Mouse (Mus musculus): ENCODE results near the gene Pcsk1n. TPM values are rescaled to one million over a fixed set of nuclear protein-coding genes. Genes with fewer than 3 reads are reported as not detected.
"Not testable (repeated sequence)": the region's sequence is repeated elsewhere in the genome, so short reads cannot be mapped to it uniquely, and the experiment has no call there.

Gene Pcsk1n
- total RNA-seq (2022): 100 to 1,000 TPM; 321 to 373 (median 344) TPM

DNA sequence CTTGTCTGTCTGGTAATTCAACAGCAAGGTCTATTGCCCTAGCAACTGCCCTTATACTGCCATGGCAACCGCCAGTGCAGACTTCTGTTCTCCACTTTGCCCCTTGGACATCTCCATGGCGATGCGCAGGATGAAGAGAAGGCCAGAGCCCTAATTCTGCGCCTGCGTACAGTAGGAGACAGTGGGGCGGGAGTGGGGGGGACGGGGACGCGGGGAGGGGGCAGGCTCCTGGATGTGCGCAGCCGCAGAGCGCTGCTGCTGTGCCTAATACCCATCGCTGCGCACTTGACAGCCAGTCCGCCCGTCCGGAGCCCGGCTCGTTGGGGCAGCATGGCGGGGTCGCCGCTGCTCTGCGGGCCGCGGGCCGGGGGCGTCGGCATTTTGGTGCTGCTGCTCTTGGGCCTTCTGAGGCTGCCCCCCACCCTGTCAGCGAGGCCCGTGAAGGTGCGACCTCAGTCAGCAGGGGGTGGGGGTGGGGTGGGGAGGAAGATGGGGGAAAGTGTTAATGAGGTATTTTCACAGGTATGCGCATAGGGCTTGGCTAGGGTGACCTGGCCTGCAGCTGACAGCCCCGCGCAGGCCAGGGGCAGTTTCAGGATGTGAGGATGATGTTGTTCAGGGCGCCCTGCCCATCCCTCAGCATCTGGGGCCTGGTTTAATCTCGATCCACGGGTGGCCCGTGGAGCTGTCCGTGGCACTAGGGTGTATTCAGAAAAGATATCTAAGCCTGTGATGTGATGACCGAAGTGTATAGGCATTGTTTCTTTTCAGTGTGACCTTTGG, at the start of gene Pcsk1n:
Pcsk1n (plus strand) TSS at position 222 of the 783 bp plus-strand sequence.
- peak; percentile 38 to 57 for DNase-seq (ENCODE audit: low spot score in 2 of 2)

DNA sequence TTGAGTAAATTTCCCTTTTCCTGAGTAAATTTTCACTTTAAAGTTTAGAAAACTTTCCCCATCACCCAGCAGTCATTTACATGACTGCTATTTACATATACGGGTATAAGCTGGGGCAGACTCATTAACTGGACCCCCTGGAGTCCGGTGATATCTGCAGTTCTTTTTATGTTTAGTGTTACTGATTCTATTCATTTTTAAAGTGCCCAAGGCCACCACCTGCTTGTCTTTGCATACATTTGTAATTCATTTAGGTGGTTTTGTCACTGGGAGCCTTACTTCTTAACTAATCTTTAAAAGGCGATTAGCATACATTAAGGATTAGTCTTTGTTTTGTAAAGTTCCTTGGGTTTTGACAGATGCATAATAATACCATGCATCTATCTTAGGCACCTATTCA, 49.8 kb upstream of the Pcsk1n start:
- DNase-seq (ENCODE audit: low spot score in 2 of 2): no peak

DNA sequence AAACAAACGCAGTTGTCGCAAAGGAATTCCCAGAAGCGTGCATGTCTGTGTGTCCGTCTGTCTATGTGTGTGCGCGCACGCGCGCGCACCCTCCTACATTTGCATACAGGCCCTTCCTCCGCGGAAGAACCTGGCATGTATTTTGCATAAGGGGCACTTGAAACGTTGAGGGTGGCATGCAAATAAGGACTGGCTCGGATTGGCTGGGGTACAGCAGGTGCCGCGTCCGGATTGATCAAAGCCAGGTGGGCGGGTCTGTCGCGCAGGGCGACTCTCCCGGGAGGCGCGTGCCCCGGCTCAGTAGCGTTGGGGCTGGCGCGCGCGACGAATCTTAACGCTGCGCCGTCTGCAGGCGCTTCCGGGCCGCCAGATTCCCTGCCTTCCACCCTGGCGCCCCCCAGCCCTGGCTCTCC, 41.6 kb upstream of the Pcsk1n start, which contains the start of gene Pim2:
Pim2 (plus strand) TSS at position 256 of the 413 bp plus-strand sequence.
- DNase-seq (ENCODE audit: low spot score in 2 of 2): peak; percentile 77 to 81

DNA sequence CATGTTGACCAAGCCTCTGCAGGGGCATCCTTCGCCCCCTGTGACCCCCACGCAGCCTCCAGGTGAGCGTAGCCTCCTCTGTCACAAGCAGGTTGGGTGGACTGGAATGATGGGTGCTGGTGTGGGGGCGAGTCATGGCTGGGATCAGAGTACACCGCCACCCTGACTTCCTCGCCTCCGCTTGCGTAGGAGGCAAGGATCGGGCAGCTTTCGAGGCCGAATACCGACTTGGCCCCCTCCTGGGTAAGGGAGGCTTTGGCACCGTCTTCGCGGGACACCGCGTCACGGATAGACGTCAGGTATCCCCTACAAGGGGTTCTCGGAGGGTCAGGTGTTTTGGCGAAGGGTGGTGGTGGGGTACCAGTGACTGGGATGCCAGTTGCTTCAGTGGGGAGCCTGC, 41.1 kb upstream of the Pcsk1n start:
- peak in 1 of 2 experiments; percentile 20 for DNase-seq (ENCODE audit: low spot score in 2 of 2)

DNA sequence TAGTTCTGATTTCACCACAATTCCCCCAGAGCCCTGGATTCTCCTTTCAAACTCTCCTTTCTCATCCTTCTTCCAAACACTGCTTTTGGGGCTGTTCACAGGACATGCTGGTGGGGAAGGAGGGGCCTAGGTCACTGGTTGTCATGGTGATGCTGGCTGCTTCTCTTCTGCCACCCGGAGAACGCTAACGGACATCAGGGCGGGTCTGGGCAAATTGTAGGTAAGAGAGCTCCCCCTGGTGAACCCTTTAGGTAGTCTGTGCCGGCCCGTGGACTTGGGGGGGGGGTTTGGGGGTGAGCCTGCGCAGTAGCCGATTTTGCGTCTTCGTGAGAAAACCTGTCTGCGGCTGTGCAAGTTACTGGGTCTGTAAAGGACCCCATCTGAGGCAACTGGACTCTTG, 39.8 kb upstream of the Pcsk1n start:
- DNase-seq (ENCODE audit: low spot score in 2 of 2): peak; percentile 48 to 73

DNA sequence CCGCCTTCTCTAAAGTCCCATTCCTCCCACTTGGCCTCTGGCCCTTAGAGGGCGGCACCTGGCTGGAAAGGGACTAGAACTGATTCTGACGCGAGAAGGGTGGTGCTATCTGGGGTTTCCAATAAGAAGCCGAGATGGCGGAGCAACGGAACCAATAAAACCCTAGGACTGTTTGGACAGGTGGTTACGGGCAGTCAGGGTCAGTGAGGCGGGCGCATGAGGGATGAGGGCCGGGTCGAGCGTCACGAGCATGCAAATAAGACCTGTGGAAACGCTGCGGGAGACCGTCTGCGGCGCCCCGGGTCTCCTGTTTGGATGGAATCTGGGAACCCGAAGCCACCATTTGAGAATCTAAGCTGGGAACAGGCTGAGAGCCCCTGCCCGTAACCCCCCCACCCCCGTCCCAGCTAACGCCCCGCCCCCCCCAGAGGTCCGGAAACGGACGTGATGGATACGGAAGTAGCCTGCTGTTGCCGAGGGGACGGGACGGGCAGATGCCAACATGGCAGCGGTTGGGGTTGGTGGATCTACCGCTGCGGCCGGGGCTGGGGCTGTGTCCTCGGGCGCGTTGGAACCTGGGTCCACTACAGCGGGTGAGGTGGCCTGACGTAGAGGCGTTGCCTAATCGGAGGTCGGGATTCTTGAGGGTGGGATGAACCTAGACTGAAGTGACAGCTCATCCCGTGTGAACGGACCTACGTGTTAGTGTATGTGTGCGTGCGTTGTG, 35.6 kb upstream of the Pcsk1n start, which contains the start of gene Slc35a2:
Slc35a2 (plus strand) TSS at position 188 of the 727 bp plus-strand sequence.
- peak; percentile 72 to 87 for DNase-seq (ENCODE audit: low spot score in 2 of 2)

DNA sequence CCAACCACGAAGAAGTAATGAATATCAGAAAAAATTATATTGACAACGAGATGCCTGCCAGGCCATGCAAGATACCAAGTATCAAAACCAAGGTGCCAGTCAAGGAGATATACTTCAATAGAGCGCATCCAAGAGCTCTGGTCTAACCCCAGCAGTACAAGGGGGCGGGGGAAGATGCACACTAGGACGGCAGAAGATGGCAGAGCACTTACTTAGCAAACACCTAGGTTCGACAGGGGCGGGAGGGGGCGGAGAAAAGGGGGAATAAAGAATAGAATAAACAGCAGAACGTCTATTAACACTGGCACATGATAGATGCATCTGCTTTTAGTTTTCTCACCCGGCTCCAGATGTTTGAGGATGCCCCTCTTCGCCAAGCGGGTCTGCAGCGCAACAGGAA, 21.4 kb upstream of the Pcsk1n start:
- DNase-seq (ENCODE audit: low spot score in 2 of 2): no peak

DNA sequence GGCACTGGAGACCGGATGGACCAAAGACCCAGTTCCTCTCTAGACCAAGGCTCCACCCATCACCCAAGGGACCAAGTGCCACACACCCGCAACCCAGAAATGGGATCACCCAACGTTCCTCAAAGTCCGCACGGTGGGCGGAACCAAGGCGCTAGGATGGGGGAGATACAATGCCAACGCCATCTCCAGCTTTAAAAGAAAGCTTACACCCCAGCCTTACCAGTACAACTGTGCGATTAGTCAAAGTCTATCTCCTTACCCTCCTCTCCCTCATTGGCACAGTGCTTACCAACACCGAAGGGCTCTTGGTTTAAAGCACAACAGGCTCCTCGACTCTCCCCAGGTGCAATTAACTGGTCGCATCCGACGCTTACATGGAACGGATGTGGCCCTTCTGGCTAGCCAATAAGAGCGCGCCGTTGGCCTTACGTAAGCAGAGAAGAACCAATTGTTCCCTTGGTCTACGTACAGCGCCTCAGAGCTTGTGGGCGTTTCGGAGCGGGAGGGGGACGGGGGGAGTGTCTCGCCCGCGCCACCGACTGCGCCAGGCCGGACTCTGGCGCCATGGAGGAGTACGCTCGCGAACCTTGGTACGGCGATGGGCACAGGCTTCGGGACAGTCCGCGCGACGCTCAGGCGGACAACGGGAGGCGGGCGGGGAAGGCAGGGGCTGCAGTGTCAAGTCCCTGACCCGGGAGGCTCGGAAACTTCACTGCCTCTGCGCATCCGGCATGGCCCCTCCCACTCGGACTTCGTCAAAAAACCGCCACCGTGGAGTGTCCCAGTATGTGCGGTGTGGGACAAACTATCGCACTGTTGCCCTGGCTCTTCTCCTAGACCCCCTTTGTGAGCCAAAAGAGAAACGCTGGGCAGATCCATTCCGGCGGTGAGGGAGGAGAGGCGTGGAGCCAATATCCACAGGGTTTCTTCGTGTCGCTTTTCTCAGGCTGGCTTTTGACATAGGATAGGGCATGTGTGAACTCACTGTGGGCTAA, 20.4 kb upstream of the Pcsk1n start, which contains the start of the genes Pqbp1 and Timm17b:
Pqbp1 (minus strand) TSS at position 390 of the 995 bp plus-strand sequence.
Timm17b (plus strand) TSS at position 478 of the 995 bp plus-strand sequence.
- peak; percentile 86 to 91 for DNase-seq (ENCODE audit: low spot score in 2 of 2)

DNA sequence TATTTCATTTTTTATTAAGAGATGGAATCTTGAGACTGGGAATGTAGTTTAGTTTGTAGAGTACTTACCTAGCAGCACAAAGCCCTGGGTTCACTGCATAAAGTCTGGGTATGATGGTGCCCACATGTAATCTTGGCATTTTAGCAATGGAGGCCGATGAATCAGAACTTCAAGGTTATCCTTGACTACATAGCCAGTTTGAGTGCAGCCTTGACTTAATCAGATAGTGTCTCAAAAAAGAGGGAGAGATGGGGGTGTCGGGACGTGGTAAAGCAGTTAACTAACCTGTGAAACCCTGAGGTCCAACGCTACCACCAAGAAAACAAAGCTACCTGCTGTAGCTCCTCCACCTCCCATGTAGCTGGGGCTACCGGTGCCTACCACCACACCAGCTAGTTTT, 15.2 kb upstream of the Pcsk1n start:
- DNase-seq (ENCODE audit: low spot score in 2 of 2): no peak

DNA sequence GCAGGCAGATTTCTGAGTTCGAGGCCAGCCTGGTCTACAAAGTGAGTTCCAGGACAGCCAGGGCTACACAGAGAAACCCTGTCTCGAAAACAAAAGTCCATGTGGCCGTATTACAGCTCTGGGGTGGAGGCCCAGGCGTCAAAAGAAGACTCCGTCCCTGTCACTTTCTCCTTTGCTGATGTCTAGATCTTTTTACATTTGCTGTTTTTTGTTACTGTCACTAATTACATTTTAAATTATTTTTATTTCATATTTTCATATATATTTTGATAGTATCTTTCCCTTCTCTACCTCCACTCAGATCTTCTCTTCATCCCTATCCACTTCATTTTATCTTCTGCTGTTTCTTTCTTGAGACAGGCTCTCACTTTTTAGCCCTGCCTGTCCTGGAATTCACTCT, 11.9 kb upstream of the Pcsk1n start, which contains the start of gene Gm10491:
Gm10491 (minus strand) TSS at position 101 of the 400 bp plus-strand sequence.
- no peak for DNase-seq (ENCODE audit: low spot score in 2 of 2)

DNA sequence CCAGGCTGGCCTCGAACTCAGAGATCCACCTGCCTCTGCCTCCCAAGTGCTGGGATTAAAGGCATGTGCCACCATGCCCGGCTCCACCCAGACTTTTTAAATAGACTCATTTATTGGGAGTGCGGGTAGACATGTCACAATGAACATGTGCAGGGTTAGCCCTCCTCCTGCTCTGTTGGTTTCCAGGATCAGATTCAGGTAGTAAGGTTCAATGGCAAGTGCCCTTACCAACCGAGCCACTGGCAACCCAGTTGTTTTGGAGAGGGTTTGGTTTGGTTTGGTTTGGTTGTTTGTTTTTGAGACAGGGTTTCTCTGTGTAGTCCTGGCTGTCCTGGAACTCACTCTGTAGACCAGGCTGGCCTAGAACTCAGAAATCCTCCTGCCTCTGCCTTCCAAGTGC, 10.4 kb upstream of the Pcsk1n start, which contains the start of gene Gm10490:
Gm10490 (plus strand) TSS at position 301 of the 400 bp plus-strand sequence.
- not testable (repeated sequence) for DNase-seq (ENCODE audit: low spot score in 2 of 2)

DNA sequence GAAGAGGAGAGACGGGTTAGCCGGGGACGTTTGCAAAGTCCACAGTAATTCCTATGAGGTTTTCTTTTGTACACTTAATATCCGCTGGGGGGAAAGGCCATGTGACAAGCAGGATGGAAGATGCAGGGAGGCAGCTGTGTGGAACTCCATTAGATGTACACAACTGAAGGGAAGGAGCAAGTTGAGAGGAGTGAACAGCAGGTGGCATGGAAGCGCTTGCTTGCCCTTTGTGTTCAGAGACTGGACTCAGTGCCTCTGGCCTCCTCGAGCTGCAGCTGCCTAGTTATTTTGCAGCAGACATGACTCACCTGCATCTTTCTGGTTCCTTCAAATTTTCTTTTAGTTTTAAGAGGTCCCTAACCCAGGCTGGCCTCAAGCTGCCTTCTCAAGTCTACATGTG, 9.1 kb upstream of the Pcsk1n start:
- DNase-seq (ENCODE audit: low spot score in 2 of 2): no peak

DNA sequence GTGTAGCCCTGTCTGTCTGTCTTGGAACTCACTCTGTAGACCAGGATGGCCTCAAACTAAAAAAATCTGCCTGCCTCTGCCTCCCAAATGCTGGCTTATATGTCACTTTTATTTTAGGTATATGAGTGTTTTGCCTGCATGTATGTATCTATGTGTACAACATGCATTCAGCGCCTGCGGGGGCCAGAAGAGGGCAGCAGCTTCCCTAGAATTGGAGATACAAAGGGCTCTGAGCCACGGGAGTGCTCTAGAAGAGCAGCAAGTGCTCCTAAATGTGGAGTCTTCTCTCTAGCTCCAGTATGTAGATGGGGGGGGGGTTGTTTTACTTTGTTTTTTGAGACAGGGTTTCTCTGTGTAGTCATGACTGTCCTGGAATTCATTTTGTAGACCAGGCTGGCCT, 4.0 kb upstream of the Pcsk1n start:
- DNase-seq (ENCODE audit: low spot score in 2 of 2): not testable (repeated sequence)

DNA sequence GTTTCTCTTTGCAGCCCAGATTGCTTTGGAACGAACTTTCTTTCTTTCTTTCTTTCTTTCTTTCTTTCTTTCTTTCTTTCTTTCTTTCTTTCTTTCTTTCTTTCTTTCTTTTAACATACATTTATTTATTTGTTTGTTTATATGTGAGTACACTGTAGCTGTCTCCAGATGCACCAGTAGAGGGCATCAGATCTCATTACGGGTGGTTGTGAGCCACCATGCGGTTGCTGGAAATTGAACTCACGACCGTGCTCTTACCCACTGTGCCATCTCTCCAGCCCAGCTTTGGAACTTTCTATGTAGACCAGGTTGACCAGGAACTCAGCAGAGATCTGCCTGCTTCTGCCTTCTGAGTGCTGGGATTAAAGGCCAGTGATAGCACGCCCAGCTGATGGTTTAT, 1.7 kb upstream of the Pcsk1n start:
- not testable (repeated sequence) for DNase-seq (ENCODE audit: low spot score in 2 of 2)

DNA sequence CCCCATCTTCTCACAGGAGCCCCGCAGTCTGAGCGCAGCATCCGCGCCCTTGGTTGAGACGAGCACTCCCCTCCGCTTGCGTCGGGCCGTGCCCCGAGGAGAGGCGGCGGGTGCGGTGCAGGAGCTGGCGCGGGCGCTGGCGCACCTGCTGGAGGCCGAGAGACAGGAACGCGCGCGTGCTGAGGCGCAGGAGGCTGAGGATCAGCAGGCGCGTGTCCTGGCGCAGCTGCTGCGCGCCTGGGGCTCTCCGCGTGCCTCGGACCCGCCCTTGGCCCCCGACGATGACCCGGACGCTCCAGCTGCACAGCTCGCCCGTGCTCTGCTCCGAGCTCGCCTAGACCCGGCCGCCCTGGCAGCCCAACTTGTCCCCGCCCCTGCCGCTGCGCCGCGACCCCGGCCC, 2.4 kb downstream of the Pcsk1n start:
- DNase-seq (ENCODE audit: low spot score in 2 of 2): no peak

DNA sequence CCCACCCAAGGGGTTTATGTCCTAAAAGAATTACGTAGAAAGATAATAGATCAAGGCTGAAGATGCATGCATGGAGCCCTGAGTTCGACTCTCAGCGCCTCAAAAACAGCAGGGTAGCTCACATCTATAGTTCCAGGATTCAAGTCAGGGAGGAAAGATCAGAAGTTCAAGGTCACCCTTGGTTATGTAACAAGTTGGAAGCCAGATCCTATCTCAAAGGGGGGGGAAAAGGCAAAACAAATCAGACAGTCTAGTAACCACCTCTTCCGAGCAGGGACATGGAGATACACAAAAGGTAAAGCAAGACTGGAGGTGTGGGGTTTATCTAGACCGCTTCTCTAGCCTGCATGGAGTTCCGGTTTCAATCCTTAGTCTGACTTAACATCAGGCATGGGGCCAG, 6.6 kb downstream of the Pcsk1n start:
- no peak for DNase-seq (ENCODE audit: low spot score in 2 of 2)

DNA sequence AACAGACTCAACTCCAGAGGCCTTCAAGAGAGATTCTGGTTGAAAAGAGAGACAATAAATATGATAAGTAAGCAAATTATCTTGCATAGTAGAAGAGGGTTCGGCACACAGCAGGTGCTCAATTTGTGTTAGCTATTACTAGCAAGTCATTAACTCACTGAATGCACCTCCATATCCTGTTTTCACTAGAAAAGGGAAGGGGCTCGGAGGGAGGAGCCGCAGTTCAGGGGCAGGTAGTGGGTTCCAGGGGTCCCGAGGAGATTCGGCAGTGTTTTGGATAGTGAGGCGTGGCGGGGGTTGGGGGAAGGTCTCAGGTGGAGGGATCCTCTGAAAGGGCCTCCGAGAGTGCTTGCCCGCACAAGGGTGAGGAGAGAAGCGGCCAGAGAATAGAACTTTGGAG, 7.5 kb downstream of the Pcsk1n start:
- no peak for DNase-seq (ENCODE audit: low spot score in 2 of 2)

DNA sequence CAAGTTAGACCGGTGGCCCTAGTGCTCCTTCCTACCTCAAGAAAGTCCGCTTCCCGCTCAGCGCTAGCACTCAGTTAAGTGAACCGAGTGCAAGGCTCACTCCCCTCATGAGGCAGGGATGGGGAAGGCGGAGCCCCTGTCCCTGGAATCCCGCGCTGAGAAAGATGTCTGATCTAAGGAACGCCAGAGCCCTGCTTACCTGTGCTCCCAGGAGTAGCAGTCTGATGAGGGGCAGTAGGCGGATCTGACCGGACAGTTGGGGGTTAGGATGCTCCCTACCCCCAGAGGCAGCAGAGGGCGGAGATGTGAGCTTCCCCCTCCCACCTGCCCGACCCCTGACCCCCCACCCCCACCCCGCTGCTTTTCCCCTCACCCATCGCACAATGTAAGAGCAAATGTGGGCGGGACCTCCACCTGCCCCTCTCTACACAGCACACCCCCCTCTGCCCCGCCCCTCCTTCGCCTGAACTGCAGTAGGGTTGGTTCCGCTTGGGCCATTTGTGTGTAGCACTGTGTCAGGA, 8.7 kb downstream of the Pcsk1n start, which contains the start of gene Eras:
Eras (minus strand) TSS at position 338 of the 521 bp plus-strand sequence.
- DNase-seq (ENCODE audit: low spot score in 2 of 2): no peak

DNA sequence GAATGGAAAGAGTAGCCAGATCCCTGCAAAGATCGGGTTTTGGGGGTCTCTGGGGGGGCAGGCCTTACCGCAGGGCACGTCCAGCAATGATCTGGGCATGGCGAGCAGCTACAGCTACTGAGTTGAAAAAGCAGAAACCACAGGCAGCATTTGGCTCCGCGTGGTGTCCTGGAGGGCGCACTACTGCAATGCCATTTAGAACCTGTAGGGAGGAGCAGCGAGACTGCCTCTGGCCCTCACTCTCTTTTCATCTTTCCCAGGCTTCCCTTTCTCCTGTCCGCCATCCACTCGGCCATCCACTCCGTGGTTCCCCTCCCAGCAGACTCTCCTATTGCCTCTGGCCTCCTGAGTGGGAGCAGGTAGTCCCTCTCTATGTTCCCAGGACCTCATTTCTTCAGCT, 17.3 kb downstream of the Pcsk1n start:
- DNase-seq (ENCODE audit: low spot score in 2 of 2): no peak

DNA sequence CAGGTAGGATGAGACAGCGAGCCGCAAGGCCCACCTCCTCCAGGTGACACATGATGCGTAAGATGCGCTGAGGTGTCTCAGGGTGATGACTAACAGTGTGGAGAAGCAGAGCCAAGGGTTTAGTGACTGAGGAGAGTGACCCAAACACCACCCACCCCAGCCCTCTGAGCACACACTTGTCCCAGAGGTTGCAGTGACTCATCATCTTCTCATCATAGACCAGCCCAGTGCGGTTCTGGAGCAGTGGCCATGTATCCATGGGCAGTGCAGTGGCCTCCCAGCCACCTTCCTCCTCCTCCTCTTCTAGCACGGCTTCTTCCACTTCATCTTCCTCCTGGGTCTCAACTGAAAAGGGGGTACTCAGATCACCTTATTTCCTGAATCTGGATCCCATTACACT, 18.0 kb downstream of the Pcsk1n start:
- DNase-seq (ENCODE audit: low spot score in 2 of 2): no peak

DNA sequence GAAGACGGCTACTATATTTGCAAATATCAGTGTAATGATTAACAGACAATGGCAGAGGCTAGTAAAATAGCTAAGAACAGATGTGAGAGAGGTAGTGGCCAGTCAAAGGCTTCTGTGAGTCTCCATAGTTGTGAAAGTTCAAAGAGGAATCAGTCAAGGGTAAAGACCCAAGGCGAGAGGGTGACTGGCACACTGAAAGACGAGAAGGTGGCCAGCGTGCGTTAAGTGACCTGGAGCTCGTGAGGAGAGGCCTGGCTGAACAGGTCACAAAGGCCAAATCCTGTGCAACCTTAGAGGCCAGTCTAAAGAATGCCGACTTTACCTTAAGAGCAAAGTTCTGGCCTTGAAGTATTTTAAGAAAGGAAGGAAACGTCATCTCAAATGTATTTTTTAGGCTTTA, 26.0 kb downstream of the Pcsk1n start:
- DNase-seq (ENCODE audit: low spot score in 2 of 2): no peak

Measured in layer of hippocampus, adult 8-10 months (tissue).